Mouse (Mus musculus) forebrain, embryonic 14.5 days (tissue): ENCODE results near the gene Ctf2. TPM values are rescaled to one million over a fixed set of nuclear protein-coding genes. Genes with fewer than 3 reads are reported as not detected.

ENCODE experiments used
- ATAC-seq: fragments of 200-750 bp; cut with Nextera tagmentation; 2 replicates; pipeline ENCODE4 v1.8.0; 2017; ENCODE audit warnings: mild to moderate bottlenecking, moderate library complexity
- DNase-seq: peaks from one replicate; pipeline ENCODE4 v3.0.0-alpha.2; 2015; ENCODE audit warnings: low spot score
- H3K27ac ChIP-seq: fragments of 300-500 bp; sonication (generic); 2 replicates; pipeline ENCODE4 v1.5.1; 2014; ENCODE audit warnings: low read depth, mild to moderate bottlenecking, control low read depth, low read length, moderate library complexity
- H3K27me3 ChIP-seq: fragments of 300-500 bp; sonication (generic); replicated peaks from 2 replicates; pipeline ENCODE4 v1.6.1; 2014; ENCODE audit warnings: low read length, control low read depth, mixed read lengths; ENCODE audit not compliant: control insufficient read depth, insufficient read depth
- H3K36me3 ChIP-seq: fragments of 300-500 bp; sonication (generic); 2 replicates; pipeline ENCODE4 v1.6.1; 2014; ENCODE audit warnings: low read length, control low read depth; ENCODE audit not compliant: control insufficient read depth, insufficient read depth
- H3K4me1 ChIP-seq: fragments of 300-500 bp; sonication (generic); 2 replicates; pipeline ENCODE4 v1.6.1; 2014; ENCODE audit warnings: antibody characterized with exemption, low read length, control low read depth; ENCODE audit not compliant: control insufficient read depth, insufficient read depth
- H3K4me2 ChIP-seq: fragments of 300-500 bp; sonication (generic); 2 replicates; pipeline ENCODE4 v1.6.1; 2014; ENCODE audit warnings: mild to moderate bottlenecking, control low read depth, low read length
- H3K4me3 ChIP-seq: fragments of 300-500 bp; sonication (generic); 2 replicates; pipeline ENCODE4 v1.5.1; 2014; ENCODE audit warnings: low read depth, low read length, control low read depth
- H3K9ac ChIP-seq: fragments of 300-500 bp; sonication (generic); 2 replicates; pipeline ENCODE4 v1.6.1; 2014; ENCODE audit warnings: mild to moderate bottlenecking, low read length, control low read depth, moderate library complexity
- H3K9me3 ChIP-seq: fragments of 300-500 bp; sonication (generic); replicated peaks from 2 replicates; pipeline ENCODE4 v1.6.1; 2016; ENCODE audit warnings: low read length, control low read depth, mixed read lengths; ENCODE audit not compliant: control insufficient read depth
- WGBS: fragments of 180-500 bp; shearing (Covaris S2); extraction: QIAGEN DNeasy Blood & Tissue Kit; methylation state at CpG from one replicate; pipeline ENCODE4 v1.1.7; 2014; 5-methylcytosine and 5-hydroxymethylcytosine counted together
- microRNA counts: library from miRNA; unstranded; fragments of <30 nt; microRNA quantifications from one replicate; lab custom pipeline; 2016
- microRNA-seq: library from miRNA; unstranded; fragments of <30 nt; microRNA quantifications from one replicate; pipeline ENCODE4, GENCODE M21; 2016
- polyA plus RNA-seq: library from polyadenylated mRNA; unstranded; fragments of >200 nt; fragmentation: Nextera tagmentation; extraction: Ambion mirVana; gene quantifications from 2 replicates; pipeline ENCODE4 v1.2.1, GENCODE M21; 2014

Gene Ctf2
- polyA plus RNA-seq, 1 experiment from 2014 or later, result 0.09 TPM

GRCm38 (mm10) chr7:127677077-127677476, 54.9 kb downstream of the Ctf2 start:
- peak; percentile 24 for DNase-seq
- no peak for ATAC-seq

GRCm38 (mm10) chr7:127675391-127675811, 56.6 kb downstream of the Ctf2 start:
- 76% methylated on average over 9 of the region's 9 CpGs for WGBS
- Histone ChIP-seq H3K4me1 (no peaks in the 10 kb centered on the region), H3K4me3 (no peak overlapping the region), H3K36me3 (peaks cover 3% of the 10 kb centered on the region; the same call in 1 of the 2 replicates), H3K9ac (peak overlapping the region; percentile 17; the same call in 1 of the 2 replicates), H3K4me2 (no peak overlapping the region), H3K9me3 (no peaks in the 10 kb centered on the region), H3K27me3 (no peaks in the 10 kb centered on the region), H3K27ac (peak overlapping the region; percentile 61; the same call in 1 of the 2 replicates)
- DNase-seq (no peak), ATAC-seq (peak; percentile 20; the same call in 1 of the 2 replicates)

More at GRCm38 (mm10) chr7:127677077-127677476, 54.9 kb downstream of the Ctf2 start:
- H3K36me3 ChIP-seq, result peaks cover 3% of the 10 kb centered on the region; the same call in 1 of the 2 replicates
- no peaks in the 10 kb centered on the region for H3K4me1 ChIP-seq
- H3K4me2 ChIP-seq, result no peak overlapping the region
- WGBS, result 66% methylated on average over 6 of the region's 6 CpGs
- H3K4me3 ChIP-seq, result no peak overlapping the region
- H3K9ac ChIP-seq, result no peak overlapping the region
- no peaks in the 10 kb centered on the region for H3K9me3 ChIP-seq
- no peaks in the 10 kb centered on the region for H3K27me3 ChIP-seq
- H3K27ac ChIP-seq, result no peak overlapping the region

GRCm38 (mm10) chr7:127674977-127675376, 57.0 kb downstream of the Ctf2 start:
- no peaks in the 10 kb centered on the region for H3K27me3 ChIP-seq
- no peak overlapping the region for H3K4me3 ChIP-seq
- H3K9me3 ChIP-seq, result no peaks in the 10 kb centered on the region
- WGBS, result 0% methylated on average over 5 of the region's 5 CpGs
- DNase-seq (peak; percentile 95), ATAC-seq (peak; percentile 82; the same call in 1 of the 2 replicates)
- H3K9ac ChIP-seq, result peak overlapping the region; percentile 17; the same call in 1 of the 2 replicates
- H3K4me1 ChIP-seq, result no peaks in the 10 kb centered on the region
- no peak overlapping the region for H3K4me2 ChIP-seq
- peak overlapping the region; percentile 61; the same call in 1 of the 2 replicates for H3K27ac ChIP-seq
- peaks cover 3% of the 10 kb centered on the region; the same call in 1 of the 2 replicates for H3K36me3 ChIP-seq

GRCm38 (mm10) chr7:127672776-127673175, 59.2 kb downstream of the Ctf2 start:
- Histone ChIP-seq H3K9ac (no peak overlapping the region), H3K27ac (no peak overlapping the region), H3K9me3 (no peaks in the 10 kb centered on the region), H3K4me2 (no peak overlapping the region), H3K27me3 (no peaks in the 10 kb centered on the region), H3K4me1 (no peaks in the 10 kb centered on the region), H3K4me3 (no peak overlapping the region), H3K36me3 (peaks cover 3% of the 10 kb centered on the region; the same call in 1 of the 2 replicates)
- DNase-seq (no peak), ATAC-seq (no peak)
- WGBS, result 84% methylated on average over 4 of the region's 4 CpGs

- WGBS, result 83% methylated on average over 11 of the region's 11 CpGs
- ATAC-seq, result no peak
- no peaks in the 10 kb centered on the region for H3K27me3 ChIP-seq
Measured at GRCm38 (mm10) chr7:127671880-127672774, 59.8 kb downstream of the Ctf2 start.

More at GRCm38 (mm10) chr7:127671880-127672774, 59.8 kb downstream of the Ctf2 start:
- Histone ChIP-seq H3K27ac (no peak overlapping the region), H3K9me3 (no peaks in the 10 kb centered on the region), H3K36me3 (peaks cover 3% of the 10 kb centered on the region; the same call in 1 of the 2 replicates), H3K4me3 (no peak overlapping the region), H3K4me2 (no peak overlapping the region), H3K9ac (no peak overlapping the region), H3K4me1 (no peaks in the 10 kb centered on the region)
- no peak for DNase-seq

MicroRNAs within 50 kb of the gene (microRNA counts, 519-probe panel; counts per million panel counts)
- microRNA mmu-miR-762 (lab: Ali Mortazavi, UCI), result not detected

Small RNA genes lying within 50 kb of the gene (microRNA-seq; reads per million reads assigned to microRNA genes)
- gene Mir762, result not detected

Other genes with a start within 250 kb of the Ctf2 start
- 25.3 and 43.6 TPM in 2 replicates for gene Srcap, start 220.2 kb downstream of the Ctf2 start, polyA plus RNA-seq
- 12.6 and 16.6 TPM in 2 replicates for gene Gm42715, start 212.6 kb downstream of the Ctf2 start, polyA plus RNA-seq
- 4.1 and 4.7 TPM in 2 replicates for gene Tmem265, start 170.8 kb downstream of the Ctf2 start, polyA plus RNA-seq
- gene Phkg2, start 158.8 kb downstream of the Ctf2 start, polyA plus RNA-seq, result 59.5 and 62.2 TPM in 2 replicates
- 12.5 and 12.8 TPM in 2 replicates for gene Ccdc189, start 143.6 kb downstream of the Ctf2 start, polyA plus RNA-seq
- 26.2 and 39.6 TPM in 2 replicates for gene Rnf40, start 143.4 kb downstream of the Ctf2 start, polyA plus RNA-seq
- gene Zfp629, start 116.4 kb downstream of the Ctf2 start, polyA plus RNA-seq, result 20.8 and 24.2 TPM in 2 replicates
- gene Bcl7c, start 23.2 kb downstream of the Ctf2 start, polyA plus RNA-seq, result 40.8 and 45.7 TPM in 2 replicates
- 5.3 and 5.9 TPM in 2 replicates for gene Ctf1, start 19.4 kb downstream of the Ctf2 start, polyA plus RNA-seq
- gene Fbxl19, start 12.4 kb upstream of the Ctf2 start, polyA plus RNA-seq, result 7.2 and 7.8 TPM in 2 replicates
- gene Orai3, start 37.6 kb upstream of the Ctf2 start, polyA plus RNA-seq, result 3.3 and 4.2 TPM in 2 replicates
- gene Setd1a, start 44.5 kb upstream of the Ctf2 start, polyA plus RNA-seq, result 17.0 and 18.0 TPM in 2 replicates
- not detected in 2 replicates for gene Gm49388, start 53.4 kb upstream of the Ctf2 start, polyA plus RNA-seq
- gene Hsd3b7, start 68.4 kb upstream of the Ctf2 start, polyA plus RNA-seq, result 6.9 and 9.7 TPM in 2 replicates
- 9.7 and 11.1 TPM in 2 replicates for gene Stx4a, start 92.1 kb upstream of the Ctf2 start, polyA plus RNA-seq
- gene Stx1b, start 92.4 kb upstream of the Ctf2 start, polyA plus RNA-seq, result 15.7 and 22.3 TPM in 2 replicates
- gene Zfp646, start 144.1 kb upstream of the Ctf2 start, polyA plus RNA-seq, result 12.0 and 16.8 TPM in 2 replicates
- 24.1 and 29.1 TPM in 2 replicates for gene Zfp668, start 144.7 kb upstream of the Ctf2 start, polyA plus RNA-seq
- 0.61 and 0.63 TPM in 2 replicates for gene Prss53, start 158.8 kb upstream of the Ctf2 start, polyA plus RNA-seq
- gene Gm21974, start 163.3 kb upstream of the Ctf2 start, polyA plus RNA-seq, result not detected in 2 replicates
- gene Vkorc1, start 163.5 kb upstream of the Ctf2 start, polyA plus RNA-seq, result 61.5 and 69.9 TPM in 2 replicates
- 108 and 131 TPM in 2 replicates for gene Bckdk, start 171.9 kb upstream of the Ctf2 start, polyA plus RNA-seq
- gene Kat8, start 180.3 kb upstream of the Ctf2 start, polyA plus RNA-seq, result 51.1 and 56.7 TPM in 2 replicates
- 0.17 TPM in 1 of 2 replicates, not detected in the other for gene Prss8, start 197.9 kb upstream of the Ctf2 start, polyA plus RNA-seq
- gene Prss36, start 214.6 kb upstream of the Ctf2 start, polyA plus RNA-seq, result 12.3 and 12.9 TPM in 2 replicates
- gene Fus, start 235.3 kb upstream of the Ctf2 start, polyA plus RNA-seq, result 55.9 and 60.1 TPM in 2 replicates